Mouse (Mus musculus): ENCODE results near the gene Spns2. TPM values are rescaled to one million over a fixed set of nuclear protein-coding genes. Genes with fewer than 3 reads are reported as not detected.
"Not testable (repeated sequence)": the region's sequence is repeated elsewhere in the genome, so short reads cannot be mapped to it uniquely, and the experiment has no call there.

Spns2 gene
- polyA plus RNA-seq, 1 experiment from 2014 or later, result 3.3 TPM

- H3K27me3 ChIP-seq (ENCODE audit: insufficient read depth, low read length); H3K9ac ChIP-seq (replicated peaks; ENCODE audit: low read length); H3K4me1 ChIP-seq (ENCODE audit: insufficient read depth, low read length); H3K4me3 ChIP-seq (ENCODE audit: low read length); H3K27ac ChIP-seq (ENCODE audit: low read length); H3K36me3 ChIP-seq (ENCODE audit: insufficient read depth, low read length); H3K9me3 ChIP-seq (ENCODE audit: low read length); H3K4me2 ChIP-seq (replicated peaks; ENCODE audit: low read depth, low read length); ATAC-seq (ENCODE audit: low FRiP score, low TSS enrichment): not testable (repeated sequence)
- WGBS, result 69% methylated on average over 9 of the region's 9 CpGs
Observed at GRCm38 (mm10) chr11:72430311-72431068, 59.2 kb downstream of the Spns2 start.

- Histone ChIP-seq H3K4me3 (ENCODE audit: low read length) (no peak overlapping the region), H3K4me1 (ENCODE audit: insufficient read depth, low read length) (no peaks in the 10 kb centered on the region), H3K4me2 (replicated peaks; ENCODE audit: low read depth, low read length) (peak overlapping the region; percentile 20; the same call in 1 of the 2 replicates), H3K27me3 (ENCODE audit: insufficient read depth, low read length) (no peaks in the 10 kb centered on the region), H3K27ac (ENCODE audit: low read length) (no peak overlapping the region), H3K9ac (replicated peaks; ENCODE audit: low read length) (no peak overlapping the region), H3K9me3 (ENCODE audit: low read length) (peaks cover 3% of the 10 kb centered on the region; the same call in 1 of the 2 replicates), H3K36me3 (ENCODE audit: insufficient read depth, low read length) (no peaks in the 10 kb centered on the region)
- peak; percentile 80 for ATAC-seq (ENCODE audit: low FRiP score, low TSS enrichment)
- 52% methylated on average over 7 of the region's 7 CpGs for WGBS
Observed at GRCm38 (mm10) chr11:72429288-72429690, 60.4 kb downstream of the Spns2 start.

GRCm38 (mm10) chr11:72428694-72429093 is 61.0 kb downstream of the Spns2 start:
- no peak overlapping the region for H3K27ac ChIP-seq (ENCODE audit: low read length)
- H3K9me3 ChIP-seq (ENCODE audit: low read length), result peaks cover 3% of the 10 kb centered on the region; the same call in 1 of the 2 replicates
- no peaks in the 10 kb centered on the region for H3K4me1 ChIP-seq (ENCODE audit: insufficient read depth, low read length)
- no peak overlapping the region for H3K4me3 ChIP-seq (ENCODE audit: low read length)
- no peaks in the 10 kb centered on the region for H3K27me3 ChIP-seq (ENCODE audit: insufficient read depth, low read length)
- ATAC-seq (ENCODE audit: low FRiP score, low TSS enrichment), result peak; percentile 50; the same call in 1 of the 2 replicates
- 3% methylated on average over 5 of the region's 5 CpGs for WGBS
- peak overlapping the region; percentile 20; the same call in 1 of the 2 replicates for H3K4me2 ChIP-seq (replicated peaks; ENCODE audit: low read depth, low read length)
- H3K36me3 ChIP-seq (ENCODE audit: insufficient read depth, low read length), result no peaks in the 10 kb centered on the region
- H3K9ac ChIP-seq (replicated peaks; ENCODE audit: low read length), result no peak overlapping the region

DNA sequence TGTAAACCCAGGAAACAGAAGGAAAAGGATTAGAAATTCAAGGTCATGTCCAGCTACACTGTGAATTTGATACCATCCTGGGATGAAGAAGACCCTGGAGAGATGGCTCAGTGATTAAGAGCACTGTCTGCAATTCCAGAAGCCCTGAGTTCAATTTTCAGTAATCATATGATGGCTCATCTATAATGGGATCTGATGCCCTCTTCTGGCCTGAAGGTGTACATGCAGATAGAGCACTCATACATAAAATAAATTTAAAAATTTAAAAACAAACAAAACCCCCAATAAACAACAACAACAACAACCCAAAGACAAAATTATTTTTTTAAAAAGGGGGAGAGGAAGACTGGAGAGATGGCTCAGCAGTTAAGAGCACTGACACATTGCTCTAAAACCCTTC is 62.8 kb downstream of the Spns2 start:
- no peak overlapping the region for H3K27ac ChIP-seq (ENCODE audit: low read length)
- no peaks in the 10 kb centered on the region for H3K4me1 ChIP-seq (ENCODE audit: insufficient read depth, low read length)
- no peak for ATAC-seq (ENCODE audit: low FRiP score, low TSS enrichment)
- no peak overlapping the region for H3K9ac ChIP-seq (replicated peaks; ENCODE audit: low read length)
- no peak overlapping the region for H3K4me2 ChIP-seq (replicated peaks; ENCODE audit: low read depth, low read length)
- H3K27me3 ChIP-seq (ENCODE audit: insufficient read depth, low read length), result no peaks in the 10 kb centered on the region
- H3K4me3 ChIP-seq (ENCODE audit: low read length), result no peak overlapping the region
- H3K9me3 ChIP-seq (ENCODE audit: low read length), result peaks cover 3% of the 10 kb centered on the region; the same call in 1 of the 2 replicates
- no peaks in the 10 kb centered on the region for H3K36me3 ChIP-seq (ENCODE audit: insufficient read depth, low read length)

- H3K4me2 ChIP-seq (replicated peaks; ENCODE audit: low read depth, low read length), result no peak overlapping the region
- no peaks in the 10 kb centered on the region for H3K4me1 ChIP-seq (ENCODE audit: insufficient read depth, low read length)
- no peak overlapping the region for H3K27ac ChIP-seq (ENCODE audit: low read length)
- peaks cover 3% of the 10 kb centered on the region; the same call in 1 of the 2 replicates for H3K9me3 ChIP-seq (ENCODE audit: low read length)
- no peaks in the 10 kb centered on the region for H3K27me3 ChIP-seq (ENCODE audit: insufficient read depth, low read length)
- no peak for ATAC-seq (ENCODE audit: low FRiP score, low TSS enrichment)
- no peak overlapping the region for H3K9ac ChIP-seq (replicated peaks; ENCODE audit: low read length)
- H3K36me3 ChIP-seq (ENCODE audit: insufficient read depth, low read length), result no peaks in the 10 kb centered on the region
- no peak overlapping the region for H3K4me3 ChIP-seq (ENCODE audit: low read length)
Observed at GRCm38 (mm10) chr11:72425201-72425600, 64.5 kb downstream of the Spns2 start.

DNA sequence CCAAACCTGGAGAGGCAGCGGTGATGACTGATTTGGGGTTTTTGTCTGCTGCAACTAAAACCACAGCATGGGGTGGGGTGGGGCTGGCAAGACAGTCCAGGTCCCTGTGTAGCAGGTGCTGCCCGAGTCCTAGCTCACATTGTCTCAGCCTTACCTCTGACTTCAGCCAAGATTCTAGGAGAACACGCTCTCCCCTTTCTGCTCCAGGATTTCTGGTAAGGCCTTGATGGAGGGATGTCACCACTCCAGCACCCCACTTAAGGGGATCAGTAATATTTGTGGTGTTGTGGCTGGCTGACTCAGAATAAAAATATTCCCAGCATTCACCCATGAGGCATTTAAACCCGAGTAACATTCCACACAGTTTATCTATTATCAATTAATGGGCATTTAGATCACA is 66.0 kb downstream of the Spns2 start:
- 86% methylated on average over 4 of the region's 4 CpGs for WGBS
- Histone ChIP-seq H3K4me1 (ENCODE audit: insufficient read depth, low read length) (no peaks in the 10 kb centered on the region), H3K27me3 (ENCODE audit: insufficient read depth, low read length) (no peaks in the 10 kb centered on the region), H3K9ac (replicated peaks; ENCODE audit: low read length) (no peak overlapping the region), H3K27ac (ENCODE audit: low read length) (no peak overlapping the region), H3K4me3 (ENCODE audit: low read length) (no peak overlapping the region), H3K36me3 (ENCODE audit: insufficient read depth, low read length) (no peaks in the 10 kb centered on the region), H3K9me3 (ENCODE audit: low read length) (peaks cover 3% of the 10 kb centered on the region; the same call in 1 of the 2 replicates), H3K4me2 (replicated peaks; ENCODE audit: low read depth, low read length) (no peak overlapping the region)
- ATAC-seq (ENCODE audit: low FRiP score, low TSS enrichment), result no peak

- H3K27ac ChIP-seq (ENCODE audit: low read length), result no peak overlapping the region
- H3K4me1 ChIP-seq (ENCODE audit: insufficient read depth, low read length), result peaks cover 15% of the 10 kb centered on the region
- no peak overlapping the region for H3K9ac ChIP-seq (replicated peaks; ENCODE audit: low read length)
- no peaks in the 10 kb centered on the region for H3K27me3 ChIP-seq (ENCODE audit: insufficient read depth, low read length)
- H3K9me3 ChIP-seq (ENCODE audit: low read length), result no peaks in the 10 kb centered on the region
- H3K4me3 ChIP-seq (ENCODE audit: low read length), result no peak overlapping the region
- no peaks in the 10 kb centered on the region for H3K36me3 ChIP-seq (ENCODE audit: insufficient read depth, low read length)
- 89% methylated on average over 11 of the region's 11 CpGs for WGBS
- no peak overlapping the region for H3K4me2 ChIP-seq (replicated peaks; ENCODE audit: low read depth, low read length)
- ATAC-seq (ENCODE audit: low FRiP score, low TSS enrichment), result no peak
Observed at GRCm38 (mm10) chr11:72421518-72422278, 68.0 kb downstream of the Spns2 start.

DNA sequence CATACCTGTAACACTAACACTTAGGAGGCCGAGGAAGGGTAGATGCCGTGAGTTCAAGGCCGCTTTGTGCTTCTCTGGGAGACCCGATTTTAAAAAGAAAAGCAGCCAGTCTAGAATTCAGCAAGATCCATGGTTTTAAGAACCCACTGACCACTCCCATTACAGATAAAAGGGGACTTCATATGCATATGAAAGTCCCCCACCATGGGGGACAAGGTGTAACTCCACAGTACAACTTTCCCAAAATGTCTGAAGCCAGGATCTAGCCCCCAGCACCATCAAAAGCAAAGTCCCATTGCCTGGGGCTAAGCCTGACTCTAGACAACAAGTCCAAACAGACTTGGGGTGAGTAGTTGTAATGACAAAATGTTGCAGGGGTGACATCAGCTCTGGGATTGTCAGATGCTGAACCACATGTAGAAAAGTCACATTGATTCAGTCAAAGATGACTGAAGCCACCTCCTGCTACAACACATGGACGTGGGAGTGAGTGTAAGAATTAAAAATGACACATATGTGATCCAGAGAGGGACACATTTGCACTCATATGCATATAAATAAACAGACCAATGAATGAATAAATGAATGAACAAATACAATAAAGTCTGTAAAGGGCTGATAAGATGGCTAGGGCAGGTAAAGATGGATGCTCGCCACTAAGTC is 69.1 kb downstream of the Spns2 start:
- Histone ChIP-seq H3K9me3 (ENCODE audit: low read length) (no peaks in the 10 kb centered on the region), H3K27me3 (ENCODE audit: insufficient read depth, low read length) (no peaks in the 10 kb centered on the region), H3K4me2 (replicated peaks; ENCODE audit: low read depth, low read length) (no peak overlapping the region), H3K27ac (ENCODE audit: low read length) (no peak overlapping the region), H3K4me3 (ENCODE audit: low read length) (no peak overlapping the region), H3K36me3 (ENCODE audit: insufficient read depth, low read length) (no peaks in the 10 kb centered on the region), H3K4me1 (ENCODE audit: insufficient read depth, low read length) (peaks cover 15% of the 10 kb centered on the region), H3K9ac (replicated peaks; ENCODE audit: low read length) (no peak overlapping the region)
- ATAC-seq (ENCODE audit: low FRiP score, low TSS enrichment), result no peak
- 86% methylated on average over 6 of the region's 6 CpGs for WGBS

DNA sequence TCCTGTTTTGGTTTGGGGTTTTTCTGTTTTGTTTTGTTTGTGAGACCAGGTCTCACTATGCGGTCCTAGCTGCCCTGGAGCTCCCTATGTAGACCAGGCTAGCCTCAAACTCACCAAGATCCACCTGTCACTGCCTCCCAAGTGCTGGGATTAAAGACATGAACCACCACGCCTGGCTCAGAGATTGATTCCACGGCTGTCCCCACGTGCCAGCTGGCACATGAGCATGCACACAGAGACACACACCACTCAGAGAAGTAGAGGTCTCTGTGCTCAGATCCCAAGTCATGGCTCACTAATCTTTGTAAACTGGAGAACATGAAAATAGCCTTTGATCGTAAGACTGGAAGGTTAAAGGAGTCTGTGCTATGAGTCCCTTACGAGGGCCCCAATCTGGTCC is 70.7 kb downstream of the Spns2 start:
- Histone ChIP-seq H3K4me2 (replicated peaks; ENCODE audit: low read depth, low read length) (no peak overlapping the region), H3K27ac (ENCODE audit: low read length) (no peak overlapping the region), H3K4me1 (ENCODE audit: insufficient read depth, low read length) (peaks cover 20% of the 10 kb centered on the region), H3K9me3 (ENCODE audit: low read length) (no peaks in the 10 kb centered on the region), H3K9ac (replicated peaks; ENCODE audit: low read length) (no peak overlapping the region), H3K36me3 (ENCODE audit: insufficient read depth, low read length) (no peaks in the 10 kb centered on the region), H3K4me3 (ENCODE audit: low read length) (no peak overlapping the region), H3K27me3 (ENCODE audit: insufficient read depth, low read length) (no peaks in the 10 kb centered on the region)
- WGBS, result 58% methylated on average over 6 of the region's 6 CpGs
- no peak for ATAC-seq (ENCODE audit: low FRiP score, low TSS enrichment)

Data from kidney, embryonic 16.5 days (tissue).